Mouse (Mus musculus) liver, embryonic 11.5 days (tissue): ENCODE results near the gene Mpg. TPM values are rescaled to one million over a fixed set of nuclear protein-coding genes. Genes with fewer than 3 reads are reported as not detected.

Experiments used
- ATAC-seq: fragments of 200-750 bp; cut with Nextera tagmentation; replicated peaks from 2 replicates; pipeline ENCODE4 v1.8.0; 2017; ENCODE audit warnings: moderate number of reproducible peaks, mild to moderate bottlenecking, moderate TSS enrichment, moderate library complexity; ENCODE audit not compliant: low FRiP score
- DNase-seq: peaks from one replicate; pipeline ENCODE4 v3.0.0-alpha.2; 2017; ENCODE audit warnings: low spot score
- H3K27ac ChIP-seq: fragments of 300-500 bp; sonication (generic); 2 replicates; pipeline ENCODE4 v1.5.1; 2014; ENCODE audit warnings: mild to moderate bottlenecking, low read depth, low read length, control low read depth
- H3K27me3 ChIP-seq: fragments of 300-500 bp; sonication (generic); replicated peaks from 2 replicates; pipeline ENCODE4 v1.6.1; 2014; ENCODE audit warnings: low read length, mixed read lengths; ENCODE audit not compliant: control insufficient read depth, insufficient read depth
- H3K36me3 ChIP-seq: fragments of 300-500 bp; sonication (generic); 2 replicates; pipeline ENCODE4 v1.6.1; 2014; ENCODE audit warnings: mild to moderate bottlenecking, low read length, moderate library complexity, mixed read lengths; ENCODE audit not compliant: control insufficient read depth, insufficient read depth
- H3K4me1 ChIP-seq: fragments of 300-500 bp; sonication (generic); replicated peaks from 2 replicates; pipeline ENCODE4 v1.6.1; 2014; ENCODE audit warnings: low read length, mixed read lengths; ENCODE audit not compliant: control insufficient read depth, insufficient read depth
- H3K4me2 ChIP-seq: fragments of 300-500 bp; sonication (generic); 2 replicates; pipeline ENCODE4 v1.6.1; 2014; ENCODE audit warnings: mild to moderate bottlenecking, control low read depth, moderate library complexity
- H3K4me3 ChIP-seq: fragments of 300-500 bp; sonication (generic); 2 replicates; pipeline ENCODE4 v1.5.1; 2014; ENCODE audit warnings: low read depth, low read length, control low read depth
- H3K9ac ChIP-seq: fragments of 300-500 bp; sonication (generic); 2 replicates; pipeline ENCODE4 v1.6.1; 2014; ENCODE audit warnings: low read depth, low read length, control low read depth
- H3K9me3 ChIP-seq: fragments of 300-500 bp; sonication (generic); 2 replicates; pipeline ENCODE4 v1.6.1; 2016; ENCODE audit warnings: low read length, inconsistent platforms, mixed read lengths; ENCODE audit not compliant: control insufficient read depth
- WGBS: fragments of 180-500 bp; shearing (Covaris S2); extraction: QIAGEN DNeasy Blood & Tissue Kit; methylation state at CpG from one replicate; pipeline ENCODE4 v1.1.7; 2014; 5-methylcytosine and 5-hydroxymethylcytosine counted together
- polyA plus RNA-seq: library from polyadenylated mRNA; unstranded; fragments of >200 nt; fragmentation: Nextera tagmentation; extraction: Ambion mirVana; gene quantifications from 2 replicates; pipeline ENCODE4 v1.2.1, GENCODE M21; 2014

The Mpg gene
- polyA plus RNA-seq, 1 experiment from 2014 or later = 30.8 TPM

- peaks cover 13% of the 10 kb centered on the region for H3K4me1 ChIP-seq
- WGBS = 78% methylated on average over 2 of the region's 2 CpGs
- H3K36me3 ChIP-seq = no peaks in the 10 kb centered on the region
- H3K27me3 ChIP-seq = peaks cover 32% of the 10 kb centered on the region
- DNase-seq (no peak), ATAC-seq (no peak)
- H3K4me2 ChIP-seq = peak overlapping the region; percentile 48
- peak overlapping the region; percentile 87 for H3K27ac ChIP-seq
- H3K4me3 ChIP-seq = no peak overlapping the region
- H3K9me3 ChIP-seq = no peaks in the 10 kb centered on the region
- peak overlapping the region; percentile 65; the same call in 1 of the 2 replicates for H3K9ac ChIP-seq
Observed at GRCm38 (mm10) chr11:32280646-32281045, 54.3 kb downstream of the Mpg start.

DNA sequence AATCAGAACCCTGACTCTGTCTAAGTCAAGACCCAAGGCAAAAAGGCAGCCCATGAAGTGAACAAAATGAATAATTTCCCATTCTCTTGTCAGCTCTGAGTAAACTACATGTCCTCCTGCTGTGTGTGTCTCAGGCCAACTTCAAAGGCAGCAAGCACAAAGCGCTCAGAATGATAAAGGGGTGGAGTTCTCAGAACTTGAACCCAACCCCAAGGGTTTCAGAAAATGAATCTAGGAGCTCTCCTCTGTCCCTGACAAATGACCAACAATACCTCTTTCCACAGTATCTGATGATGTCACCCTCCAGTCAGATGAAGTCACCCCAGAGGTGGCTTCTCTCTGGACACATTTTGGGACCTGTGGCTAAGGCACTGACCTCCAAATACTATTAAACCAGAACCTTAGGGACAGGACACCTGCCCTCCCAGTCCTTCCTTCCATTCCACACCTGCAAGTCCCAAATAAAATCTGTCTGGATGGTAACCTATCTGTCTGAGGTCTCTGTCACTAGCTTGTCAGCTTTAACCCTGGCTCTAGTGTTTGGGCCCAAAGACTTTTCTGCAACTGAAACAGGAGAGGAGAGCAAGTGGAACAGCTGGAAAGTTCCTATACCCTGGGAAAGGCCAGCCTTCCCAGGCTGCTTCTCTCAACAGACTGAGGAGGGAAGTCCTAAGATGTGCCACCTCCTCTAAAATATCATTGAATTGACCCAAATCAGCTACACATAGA lies 55.3 kb downstream of the Mpg start:
- DNase-seq (no peak), ATAC-seq (no peak)
- no peaks in the 10 kb centered on the region for H3K36me3 ChIP-seq
- 46% methylated on average over 1 of the region's 1 CpGs for WGBS
- peak overlapping the region; percentile 65 for H3K9ac ChIP-seq
- peak overlapping the region; percentile 87 for H3K27ac ChIP-seq
- H3K27me3 ChIP-seq = peaks cover 29% of the 10 kb centered on the region
- peak overlapping the region; percentile 48 for H3K4me2 ChIP-seq
- H3K4me1 ChIP-seq = peaks cover 13% of the 10 kb centered on the region
- no peaks in the 10 kb centered on the region for H3K9me3 ChIP-seq
- no peak overlapping the region for H3K4me3 ChIP-seq

Other genes with a start within 250 kb of the Mpg start
- gene Nsg2, start 226.0 kb upstream of the Mpg start, polyA plus RNA-seq = 0.42 and 0.69 TPM in 2 replicates
- gene Il9r, start 26.2 kb upstream of the Mpg start, polyA plus RNA-seq = 0.53 and 0.62 TPM in 2 replicates
- 96.7 and 114 TPM in 2 replicates for gene Snrnp25, start 21.1 kb upstream of the Mpg start, polyA plus RNA-seq
- gene Rhbdf1, start 4.2 kb upstream of the Mpg start, polyA plus RNA-seq = 16.9 and 19.1 TPM in 2 replicates
- gene Nprl3, start 41.2 kb downstream of the Mpg start, polyA plus RNA-seq = 31.0 and 38.1 TPM in 2 replicates
- gene Hba-x, start 49.9 kb downstream of the Mpg start, polyA plus RNA-seq = 4,144 and 4,673 TPM in 2 replicates
- gene Hba-a1, start 57.0 kb downstream of the Mpg start, polyA plus RNA-seq = 12,698 and 12,741 TPM in 2 replicates
- gene Hbq1b, start 60.5 kb downstream of the Mpg start, polyA plus RNA-seq = 43.6 and 45.8 TPM in 2 replicates
- gene Hba-a2, start 70.0 kb downstream of the Mpg start, polyA plus RNA-seq = 25,282 and 25,421 TPM in 2 replicates
- 0.47 and 0.92 TPM in 2 replicates for gene Hbq1a, start 73.6 kb downstream of the Mpg start, polyA plus RNA-seq
- gene Sh3pxd2b, start 121.3 kb downstream of the Mpg start, polyA plus RNA-seq = 7.4 and 8.2 TPM in 2 replicates
- gene Ubtd2, start 228.9 kb downstream of the Mpg start, polyA plus RNA-seq = 21.1 and 23.2 TPM in 2 replicates